Mouse (Mus musculus) thymus, adult 2 months (tissue): Measurements from ENCODE around the gene Siah2.

Experiments
- CTCF ChIP-seq: fragments of 200-500 bp; IDR thresholded peaks from 2 replicates; pipeline ENCODE4 v1.5.1; 2012; ENCODE audit warnings: mild to moderate bottlenecking, control low read depth, low read length, moderate library complexity, borderline replicate concordance; ENCODE audit not compliant: control insufficient read depth, poor library complexity, insufficient read depth; ENCODE audit errors: extremely low read depth
- POLR2A ChIP-seq: fragments of 200-500 bp; IDR thresholded peaks from 2 replicates; pipeline ENCODE4 v1.6.1; 2012; ENCODE audit warnings: mild to moderate bottlenecking, low read length, control low read depth, moderate library complexity; ENCODE audit not compliant: control insufficient read depth, poor library complexity, insufficient read depth; ENCODE audit errors: extremely low read depth

- TF ChIP-seq POLR2A (no peak), CTCF (no peak)
These were observed 46.3 kb upstream of the Siah2 start for GRCm38 (mm10) chr3:58738346-58739089.
